Mouse (Mus musculus) small intestine, adult 2 months (tissue): ENCODE measurements around the gene Ctnna3. TPM values are rescaled to one million over a fixed set of nuclear protein-coding genes. Genes with fewer than 3 reads are reported as not detected.
A peak's percentile ranks its signal among the peaks of the same experiment; 100 is the strongest.

ENCODE experiments used
- H3K27ac ChIP-seq: fragments of 200-500 bp; 2 replicates; pipeline ENCODE4 v1.5.1; 2012; ENCODE audit warnings: low read depth, low read length, control low read depth, inconsistent platforms; ENCODE audit not compliant: insufficient read depth
- H3K27me3 ChIP-seq: fragments of 200-500 bp; 2 replicates; pipeline ENCODE4 v1.6.1; 2012; ENCODE audit warnings: mild to moderate bottlenecking, moderate library complexity, low read length, inconsistent platforms; ENCODE audit not compliant: control insufficient read depth, insufficient read depth
- H3K36me3 ChIP-seq: fragments of 200-500 bp; 2 replicates; pipeline ENCODE4 v1.6.1; 2012; ENCODE audit warnings: mild to moderate bottlenecking, low read length, control low read depth, inconsistent platforms; ENCODE audit not compliant: control insufficient read depth, insufficient read depth
- H3K4me1 ChIP-seq: fragments of 200-500 bp; 2 replicates; pipeline ENCODE4 v1.6.1; 2012; ENCODE audit warnings: low read length, inconsistent platforms, mixed read lengths; ENCODE audit not compliant: control insufficient read depth, insufficient read depth, insufficient read length
- H3K4me3 ChIP-seq: fragments of 200-500 bp; 2 replicates; pipeline ENCODE4 v1.5.1; 2012; ENCODE audit warnings: low read depth, mild to moderate bottlenecking, control low read depth, inconsistent platforms, low read length, moderate library complexity
- CTCF ChIP-seq: fragments of 200-500 bp; IDR thresholded peaks from 2 replicates; pipeline ENCODE4 v1.5.1; 2012; ENCODE audit warnings: low read depth, mild to moderate bottlenecking, control low read depth, inconsistent platforms, low read length, moderate library complexity, mixed read lengths; ENCODE audit not compliant: insufficient replicate concordance, insufficient read length; ENCODE audit errors: extremely low read depth
- POLR2A ChIP-seq: fragments of 200-500 bp; IDR thresholded peaks from 2 replicates; pipeline ENCODE4 v1.6.1; 2012; ENCODE audit warnings: low read depth, mild to moderate bottlenecking, control low read depth, inconsistent platforms, low read length, moderate library complexity
- WGBS: fragments of 180-500 bp; shearing (Covaris S2); methylation state at CpG from one replicate; pipeline ENCODE4 v1.1.7; 2018; 5-methylcytosine and 5-hydroxymethylcytosine counted together
- polyA plus RNA-seq: library from polyadenylated mRNA; depleted of rRNA; stranded (reverse); fragments of >200 nt; gene quantifications from 2 replicates; pipeline ENCODE4 v1.2.3, GENCODE M21; 2012

Gene Ctnna3
- polyA plus RNA-seq, 1 experiment = 0.06 TPM

DNA sequence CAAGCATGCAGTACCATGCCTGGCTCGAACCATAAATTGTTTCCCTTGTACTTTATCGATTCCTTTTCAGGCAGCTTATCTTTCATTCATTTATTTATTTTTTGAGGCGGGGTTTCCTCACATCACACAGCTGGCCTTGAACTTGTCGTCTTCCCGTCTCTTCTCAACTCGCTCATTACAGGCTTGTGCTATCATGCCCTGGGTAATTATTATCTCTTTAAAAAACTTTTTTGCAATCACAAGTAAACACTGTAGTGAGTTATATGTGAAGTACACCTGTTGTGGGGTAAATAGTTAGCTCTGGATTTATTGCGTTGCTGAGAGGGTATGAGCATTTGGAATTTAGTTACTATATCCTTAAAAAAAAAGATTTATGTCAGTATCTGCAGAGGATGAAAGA lies 14.6 kb upstream of the Ctnna3 start:
- no peak for TF ChIP-seq POLR2A
- TF ChIP-seq CTCF = no peak
- Histone ChIP-seq H3K27me3 (no peaks in the 10 kb centered on the region), H3K27ac (no peak overlapping the region), H3K4me3 (no peak overlapping the region), H3K4me1 (no peaks in the 10 kb centered on the region), H3K36me3 (no peaks in the 10 kb centered on the region)
- 14% methylated on average over 7 of the region's 7 CpGs for WGBS

DNA sequence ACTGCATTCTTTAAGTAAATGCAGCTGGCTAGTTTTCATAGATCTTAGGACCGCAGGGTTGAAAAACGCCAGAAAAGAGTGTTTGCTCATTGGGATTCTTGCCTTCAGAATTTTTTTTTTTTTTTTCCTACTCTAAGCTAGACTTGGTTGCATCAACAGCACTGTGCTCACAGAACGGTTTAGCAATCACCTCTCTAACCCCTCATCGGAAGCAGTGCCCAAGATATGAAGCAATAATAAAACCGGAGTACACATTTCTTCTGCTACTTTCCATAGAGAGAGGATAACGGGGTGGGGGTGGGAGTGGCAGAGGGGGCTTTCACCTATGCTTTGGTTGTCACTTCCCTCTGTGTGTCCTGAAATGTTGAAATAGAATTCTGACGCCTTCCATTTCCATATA lies 14.0 kb upstream of the Ctnna3 start:
- no peaks in the 10 kb centered on the region for H3K4me1 ChIP-seq
- no peak overlapping the region for H3K27ac ChIP-seq
- no peaks in the 10 kb centered on the region for H3K36me3 ChIP-seq
- 21% methylated on average over 7 of the region's 7 CpGs for WGBS
- H3K4me3 ChIP-seq = no peak overlapping the region
- no peak for TF ChIP-seq CTCF
- TF ChIP-seq POLR2A = no peak
- no peaks in the 10 kb centered on the region for H3K27me3 ChIP-seq

DNA sequence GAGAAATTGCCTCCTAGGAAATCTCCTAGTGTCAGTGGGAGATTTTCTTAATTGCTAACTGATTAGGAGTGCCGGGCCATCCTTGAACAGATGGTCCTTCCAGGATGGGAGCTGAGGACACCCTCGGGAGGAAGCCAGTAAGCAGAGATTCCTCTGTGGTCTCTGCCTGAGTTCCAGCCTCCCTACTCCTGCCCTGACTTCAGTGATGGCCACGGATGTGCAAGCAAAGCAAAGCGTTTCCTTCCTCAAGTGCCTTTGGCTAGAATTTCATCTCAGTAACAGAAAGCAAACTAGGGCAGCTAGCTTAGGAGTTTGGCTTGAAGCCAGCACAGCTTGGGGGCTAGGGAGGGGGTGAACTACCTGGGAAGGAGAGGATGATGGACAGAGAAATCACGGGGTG lies 12.8 kb upstream of the Ctnna3 start:
- Histone ChIP-seq H3K27ac (no peak overlapping the region), H3K4me1 (no peaks in the 10 kb centered on the region), H3K36me3 (no peaks in the 10 kb centered on the region), H3K4me3 (no peak overlapping the region), H3K27me3 (no peaks in the 10 kb centered on the region)
- TF ChIP-seq POLR2A (no peak), CTCF (no peak)
- 57% methylated on average over 5 of the region's 5 CpGs for WGBS

DNA sequence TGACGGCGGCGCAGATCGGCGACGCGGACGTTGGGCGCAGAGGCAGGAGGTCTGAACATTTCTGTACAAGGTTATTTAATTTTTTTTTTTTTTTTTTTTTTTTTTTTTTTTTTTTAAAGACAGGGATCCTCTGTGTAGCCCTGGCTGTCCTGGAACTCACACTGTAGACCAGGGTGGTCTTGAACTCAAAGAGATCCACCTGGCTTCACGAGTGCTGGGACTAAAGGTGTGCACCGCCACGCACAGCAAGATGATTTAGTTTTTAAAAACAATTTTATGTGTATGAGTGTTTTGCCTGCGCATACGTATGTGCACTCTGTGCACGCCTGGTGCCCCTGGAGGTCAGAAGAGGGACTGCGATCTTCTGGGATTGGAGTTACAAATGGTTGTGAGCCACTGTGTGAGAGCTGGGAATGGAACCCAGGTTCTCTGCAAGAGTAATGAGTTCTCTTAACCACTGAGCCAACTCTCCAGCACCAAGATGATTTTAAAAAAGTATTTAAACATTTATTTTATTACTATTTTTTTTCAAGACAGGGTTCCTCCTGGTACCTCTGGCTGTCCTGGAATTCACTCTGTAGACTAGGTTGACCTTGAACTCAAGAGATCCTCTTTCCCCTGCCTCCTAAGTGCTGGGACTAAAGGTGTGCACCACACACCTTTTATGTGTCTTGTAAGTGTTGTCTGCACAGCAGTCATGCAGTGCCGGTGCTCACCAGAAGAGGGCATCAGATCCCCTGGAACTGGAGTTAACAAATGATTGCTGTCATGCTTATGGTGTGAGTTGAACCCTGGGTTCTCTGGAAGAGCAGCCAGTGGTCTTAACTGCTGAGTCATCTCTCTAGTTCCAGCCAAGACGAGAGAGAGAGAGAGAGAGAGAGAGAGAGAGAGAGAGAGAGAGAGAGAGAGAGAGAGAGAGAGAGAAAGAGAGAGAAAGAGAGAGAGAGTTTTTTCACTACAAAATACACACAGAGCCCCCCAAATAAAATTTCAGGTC lies 7.9 kb upstream of the Ctnna3 start, which contains the start of gene Gm7075:
Gm7075 (minus strand) TSS at position 51 of the 997 bp plus-strand sequence.
- no peak within 1 kb of the TSS for H3K4me3 ChIP-seq
- TF ChIP-seq POLR2A = no peak
- peak; percentile 30; the same call in 1 of the 2 replicates for TF ChIP-seq CTCF
- H3K27ac ChIP-seq = no peak within 1 kb of the TSS
- no peaks in the 10 kb centered on the region for H3K36me3 ChIP-seq
- 85% methylated on average over 18 of the region's 18 CpGs for whole genome bisulfite sequencing
- H3K27me3 ChIP-seq = no peaks in the 10 kb centered on the region
- no peaks in the 10 kb centered on the region for H3K4me1 ChIP-seq

DNA sequence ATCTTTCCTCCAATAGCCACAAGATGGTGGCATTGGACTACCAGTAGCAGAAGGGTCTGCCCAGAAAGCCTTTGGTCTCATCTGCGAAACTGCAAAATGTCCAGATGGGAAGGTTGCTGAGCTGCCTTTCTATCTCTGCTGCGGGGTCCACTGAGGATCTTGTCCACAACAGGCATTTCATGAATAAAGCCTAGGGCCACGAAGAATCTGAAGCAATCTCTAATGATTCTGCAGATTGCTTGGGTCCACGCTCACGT lies 7.2 kb upstream of the Ctnna3 start:
- Histone ChIP-seq H3K27me3 (no peaks in the 10 kb centered on the region), H3K4me3 (no peak overlapping the region), H3K4me1 (no peaks in the 10 kb centered on the region), H3K27ac (no peak overlapping the region), H3K36me3 (no peaks in the 10 kb centered on the region)
- TF ChIP-seq CTCF = no peak
- no peak for TF ChIP-seq POLR2A
- 91% methylated on average over 5 of the region's 5 CpGs for WGBS

DNA sequence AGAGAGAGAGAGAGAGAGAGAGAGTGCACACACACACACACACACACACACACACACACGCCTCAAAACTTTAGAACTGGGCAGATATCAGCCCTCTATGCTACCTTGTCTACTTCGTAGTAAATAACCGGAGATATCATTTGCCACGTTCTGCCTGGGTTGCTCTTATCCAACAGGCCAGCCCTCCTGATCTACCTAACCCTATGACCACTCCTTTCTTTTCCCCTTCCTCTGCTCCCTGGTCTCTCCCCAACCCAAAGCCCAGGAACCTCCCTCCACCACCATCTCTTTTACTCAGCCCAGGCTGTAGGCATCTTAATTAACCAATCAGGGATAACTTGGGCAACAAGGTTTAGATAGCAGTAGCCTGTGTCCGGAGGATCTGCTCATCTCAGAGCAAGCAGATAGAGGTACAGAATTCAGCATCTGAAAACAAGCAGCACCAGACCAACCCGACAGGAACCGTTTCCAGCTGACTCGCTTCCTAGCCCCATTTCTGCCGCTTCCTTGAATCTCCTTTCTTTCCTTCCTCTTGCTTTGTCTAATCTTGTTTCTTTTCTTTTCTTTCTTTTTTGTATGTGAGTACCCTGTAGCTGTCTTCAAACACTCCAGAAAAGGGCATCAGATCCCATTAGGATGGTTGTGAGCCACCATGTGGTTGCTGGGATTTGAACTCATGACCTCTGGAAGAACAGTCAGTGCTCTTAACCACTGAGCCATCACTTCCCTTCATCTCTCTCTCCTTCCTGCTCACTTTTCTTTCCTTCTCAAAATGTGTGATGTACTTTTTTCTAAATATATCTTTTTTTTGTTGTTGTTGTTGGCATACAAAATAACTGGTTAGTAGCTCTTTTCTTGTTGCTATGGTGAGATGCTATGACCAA lies 6.1 kb upstream of the Ctnna3 start:
- whole genome bisulfite sequencing = 71% methylated on average over 9 of the region's 9 CpGs
- H3K36me3 ChIP-seq = no peaks in the 10 kb centered on the region
- H3K4me3 ChIP-seq = no peak overlapping the region
- TF ChIP-seq CTCF = no peak
- TF ChIP-seq POLR2A = no peak
- no peak overlapping the region for H3K27ac ChIP-seq
- H3K27me3 ChIP-seq = no peaks in the 10 kb centered on the region
- no peaks in the 10 kb centered on the region for H3K4me1 ChIP-seq

DNA sequence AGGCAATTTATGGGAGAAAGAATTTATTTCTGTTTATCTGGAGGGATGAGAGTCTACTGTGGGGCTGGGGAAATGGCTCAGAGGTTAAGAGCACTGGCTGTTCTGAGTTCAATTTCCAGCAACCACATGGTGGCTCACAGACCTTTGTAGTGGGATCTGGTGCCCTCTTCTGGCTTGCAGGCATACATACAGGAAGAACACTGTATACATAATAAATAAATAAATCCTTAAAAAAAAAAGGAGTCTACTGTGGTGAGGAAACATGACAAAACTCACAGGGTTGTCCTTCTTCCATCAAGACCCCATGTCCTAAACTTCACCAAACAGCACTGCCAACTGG lies 5.5 kb upstream of the Ctnna3 start:
- no peak overlapping the region for H3K4me3 ChIP-seq
- TF ChIP-seq CTCF = peak; percentile 36; the same call in 1 of the 2 replicates
- TF ChIP-seq POLR2A = no peak
- no peaks in the 10 kb centered on the region for H3K36me3 ChIP-seq
- no peaks in the 10 kb centered on the region for H3K27me3 ChIP-seq
- no peaks in the 10 kb centered on the region for H3K4me1 ChIP-seq
- H3K27ac ChIP-seq = no peak overlapping the region
